Mouse (Mus musculus) liver, adult 2 months (tissue): ENCODE measurements around the gene Rcor2.

Source experiments
- CTCF ChIP-seq: fragments of 200-500 bp; IDR thresholded peaks from 2 replicates; pipeline ENCODE4 v1.5.1; 2011; ENCODE audit warnings: low read depth, low read length, control low read depth
- POLR2A ChIP-seq: fragments of 200-500 bp; IDR thresholded peaks from 2 replicates; pipeline ENCODE4 v1.6.1; 2011; ENCODE audit warnings: low read length, control low read depth; ENCODE audit not compliant: insufficient read depth; ENCODE audit errors: extremely low read depth

DNA sequence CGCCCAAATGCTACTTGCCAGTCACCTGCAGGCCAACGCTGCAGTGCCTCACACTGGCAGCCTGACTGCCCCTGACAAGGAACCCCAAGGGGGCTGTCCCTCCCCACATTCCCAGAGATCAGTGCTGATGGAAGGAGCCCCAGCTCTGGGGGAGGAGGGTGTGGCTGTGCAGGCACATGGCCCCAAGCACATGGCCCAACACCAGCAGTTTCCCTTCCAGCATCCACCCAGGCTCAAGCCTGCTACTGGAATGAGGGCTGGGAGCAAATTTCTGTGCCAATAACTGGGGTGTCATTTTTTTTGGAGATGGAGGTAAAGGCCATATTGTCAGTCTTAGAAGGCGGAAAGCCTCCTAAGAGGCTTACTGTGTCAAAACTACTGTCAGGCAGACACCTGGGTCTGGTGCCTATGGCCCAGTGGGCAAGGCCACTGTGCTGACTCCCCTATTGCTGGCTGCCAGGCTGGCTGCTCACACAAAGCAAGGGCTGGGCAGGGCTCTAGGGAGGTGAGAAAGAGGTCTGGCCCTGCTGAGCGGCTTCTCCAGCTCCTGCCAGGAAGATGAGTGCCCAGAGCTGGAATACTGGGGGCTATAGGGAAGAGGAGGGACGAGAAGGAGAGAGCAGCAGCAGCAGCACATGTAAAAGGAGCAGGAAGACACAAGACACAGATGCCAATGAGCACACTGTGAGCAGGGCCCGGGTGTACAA lies 11.2 kb downstream of the Rcor2 start:
- TF ChIP-seq POLR2A (no peak), CTCF (no peak)
